Mouse (Mus musculus) MEL (cell line): ENCODE measurements around the gene Atp5g3. TPM values are rescaled to one million over a fixed set of nuclear protein-coding genes. Genes with fewer than 3 reads are reported as not detected.

ENCODE experiments used
- DNase-seq: peaks from one replicate; pipeline ENCODE4 v3.0.0; 2011; ENCODE audit warnings: low read depth, low spot score
- H3K27ac ChIP-seq: 2 replicates; pipeline ENCODE4 v1.5.1; 2012; ENCODE audit warnings: low read depth, mild to moderate bottlenecking, control low read depth, low read length, moderate library complexity; ENCODE audit not compliant: control insufficient read depth
- H3K27me3 ChIP-seq, 2 experiments: fragments of 150-350 bp in 1 of 2; sonication (generic) in 1 of 2; 2 replicates each; pipeline ENCODE4 v1.6.1; 2012; ENCODE audit warnings: low read length in 2 of 2, mild to moderate bottlenecking in 2 of 2, improper control_type of control experiment in 1 of 2, moderate library complexity in 1 of 2; ENCODE audit not compliant: insufficient read depth in 2 of 2, control insufficient read depth in 1 of 2
- H3K36me3 ChIP-seq, 2 experiments: 2 replicates each; pipeline ENCODE4 v1.6.1; 2012 to 2014; ENCODE audit warnings: low read length in 2 of 2, improper control_type of control experiment in 1 of 2, inconsistent platforms in 1 of 2, mild to moderate bottlenecking in 1 of 2; ENCODE audit not compliant: insufficient read depth in 2 of 2, control insufficient read depth in 1 of 2
- H3K4me1 ChIP-seq, 2 experiments: fragments of 150-350 bp in 1 of 2; sonication (generic) in 1 of 2; 2 replicates each; pipeline ENCODE4 v1.6.1; 2012; ENCODE audit warnings: low read length in 2 of 2, improper control_type of control experiment in 1 of 2, mild to moderate bottlenecking in 1 of 2; ENCODE audit not compliant: insufficient read depth in 2 of 2, control insufficient read depth in 1 of 2
- H3K4me3 ChIP-seq, 2 experiments: fragments of 150-350 bp in 1 of 2; sonication (generic) in 1 of 2; 2 replicates each; pipeline ENCODE4 v1.5.1; 2012; ENCODE audit warnings: low read depth in 2 of 2, low read length in 2 of 2, mild to moderate bottlenecking in 2 of 2, moderate library complexity in 2 of 2, control low read depth in 1 of 2, improper control_type of control experiment in 1 of 2; ENCODE audit not compliant: control insufficient read depth in 1 of 2, insufficient read depth in 1 of 2
- H3K79me2 ChIP-seq: 2 replicates; pipeline ENCODE4 v1.6.1; 2012; ENCODE audit warnings: mild to moderate bottlenecking, low read length, moderate library complexity; ENCODE audit not compliant: control insufficient read depth, poor library complexity, insufficient read depth
- H3K9ac ChIP-seq: 2 replicates; pipeline ENCODE4 v1.6.1; 2012; ENCODE audit warnings: low read depth, mild to moderate bottlenecking, control low read depth, low read length, moderate library complexity; ENCODE audit not compliant: control insufficient read depth, poor library complexity, severe bottlenecking
- H3K9me3 ChIP-seq: fragments of 150-350 bp; sonication (generic); replicated peaks from 2 replicates; pipeline ENCODE4 v1.6.1; 2012; ENCODE audit warnings: mild to moderate bottlenecking, low read length, improper control_type of control experiment, moderate library complexity; ENCODE audit not compliant: insufficient read depth
- CTCF ChIP-seq, 3 experiments: IDR thresholded peaks in 2 of 3; conservative IDR thresholded peaks in 1 of 3; 2 replicates each; pipeline ENCODE4 v1.5.1; 2011 to 2012; ENCODE audit warnings: low read length in 3 of 3, low read depth in 2 of 3, mild to moderate bottlenecking in 2 of 3, improper control_type of control experiment in 1 of 3, inconsistent platforms in 1 of 3, mixed read lengths in 1 of 3, moderate library complexity in 1 of 3; ENCODE audit not compliant: control insufficient read depth in 1 of 3, insufficient read depth in 1 of 3, poor library complexity in 1 of 3, severe bottlenecking in 1 of 3
- ELF1 ChIP-seq: IDR thresholded peaks from 2 replicates; pipeline ENCODE4 v1.6.1; 2014; ENCODE audit warnings: low read depth, mild to moderate bottlenecking, inconsistent platforms, low read length, improper control_type of control experiment, moderate library complexity
- EP300 ChIP-seq, 2 experiments: IDR thresholded peaks; 2 replicates each; pipeline ENCODE4 v1.6.1; 2011; ENCODE audit warnings: improper control_type of control experiment in 2 of 2, low read length in 2 of 2, low read depth in 1 of 2, mild to moderate bottlenecking in 1 of 2
- GABPA ChIP-seq: IDR thresholded peaks from 2 replicates; pipeline ENCODE4 v1.6.1; 2012; ENCODE audit warnings: low read depth, mild to moderate bottlenecking, inconsistent platforms, low read length, improper control_type of control experiment, moderate library complexity
- GATA1 ChIP-seq: IDR thresholded peaks from 2 replicates; pipeline ENCODE4 v1.6.1; 2011; ENCODE audit warnings: low read depth, low read length, improper control_type of control experiment
- MAX ChIP-seq: IDR thresholded peaks from 2 replicates; pipeline ENCODE4 v1.6.1; 2011; ENCODE audit warnings: low read length, improper control_type of control experiment
- MYC ChIP-seq: IDR thresholded peaks from 2 replicates; pipeline ENCODE4 v1.6.1; 2011; ENCODE audit warnings: low read depth, mild to moderate bottlenecking, low read length, improper control_type of control experiment, moderate library complexity
- NELFE ChIP-seq: IDR thresholded peaks from 2 replicates; pipeline ENCODE4 v1.6.1; 2011; ENCODE audit warnings: low read depth, low read length, improper control_type of control experiment
- RAD21 ChIP-seq: IDR thresholded peaks from 2 replicates; pipeline ENCODE4 v1.6.1; 2011; ENCODE audit warnings: mild to moderate bottlenecking, low read depth, low read length, improper control_type of control experiment
- RCOR1 ChIP-seq: IDR thresholded peaks from 2 replicates; pipeline ENCODE4 v1.6.1; 2012; ENCODE audit warnings: low read depth, mild to moderate bottlenecking, inconsistent platforms, low read length, improper control_type of control experiment
- SMC3 ChIP-seq: IDR thresholded peaks from 2 replicates; pipeline ENCODE4 v1.6.1; 2011; ENCODE audit warnings: low read depth, low read length, improper control_type of control experiment
- TAL1 ChIP-seq: IDR thresholded peaks from 2 replicates; pipeline ENCODE4 v1.6.1; 2012; ENCODE audit warnings: mild to moderate bottlenecking, inconsistent platforms, low read length, moderate library complexity, mixed read lengths
- TCF12 ChIP-seq: IDR thresholded peaks from 2 replicates; pipeline ENCODE4 v1.6.1; 2014; ENCODE audit warnings: low read depth, mild to moderate bottlenecking, inconsistent platforms, low read length, improper control_type of control experiment, moderate library complexity
- ZC3H11A ChIP-seq: IDR thresholded peaks from 2 replicates; pipeline ENCODE4 v1.6.1; 2012; ENCODE audit warnings: low read depth, mild to moderate bottlenecking, inconsistent platforms, low read length, improper control_type of control experiment
- ZNF384 ChIP-seq: IDR thresholded peaks from 2 replicates; pipeline ENCODE4 v1.6.1; 2012; ENCODE audit warnings: low read depth, mild to moderate bottlenecking, inconsistent platforms, low read length, improper control_type of control experiment
- polyA plus RNA-seq, 2 experiments: library from polyadenylated mRNA; stranded (reverse) in 1 of 2; unstranded in 1 of 2; fragments of >175 nt in 1 of 2; fragments of >200 nt in 1 of 2; gene quantifications; 2 replicates each; pipeline versions ENCODE4 v1.2.1 to v1.2.4; 2012; ENCODE audit warnings: low replicate concordance in 2 of 2, low read depth in 1 of 2; ENCODE audit not compliant: insufficient read length in 2 of 2, insufficient read depth in 1 of 2, missing spikeins in 1 of 2
- total RNA-seq: library from RNA; depleted of rRNA; stranded (reverse); fragments of 300-350 nt; gene quantifications from 2 replicates; pipeline ENCODE4 v1.2.3, GENCODE M21; 2012

Atp5g3 gene
- total and polyA plus RNA-seq, 3 experiments: 199 to 520 (median 503) TPM

DNA sequence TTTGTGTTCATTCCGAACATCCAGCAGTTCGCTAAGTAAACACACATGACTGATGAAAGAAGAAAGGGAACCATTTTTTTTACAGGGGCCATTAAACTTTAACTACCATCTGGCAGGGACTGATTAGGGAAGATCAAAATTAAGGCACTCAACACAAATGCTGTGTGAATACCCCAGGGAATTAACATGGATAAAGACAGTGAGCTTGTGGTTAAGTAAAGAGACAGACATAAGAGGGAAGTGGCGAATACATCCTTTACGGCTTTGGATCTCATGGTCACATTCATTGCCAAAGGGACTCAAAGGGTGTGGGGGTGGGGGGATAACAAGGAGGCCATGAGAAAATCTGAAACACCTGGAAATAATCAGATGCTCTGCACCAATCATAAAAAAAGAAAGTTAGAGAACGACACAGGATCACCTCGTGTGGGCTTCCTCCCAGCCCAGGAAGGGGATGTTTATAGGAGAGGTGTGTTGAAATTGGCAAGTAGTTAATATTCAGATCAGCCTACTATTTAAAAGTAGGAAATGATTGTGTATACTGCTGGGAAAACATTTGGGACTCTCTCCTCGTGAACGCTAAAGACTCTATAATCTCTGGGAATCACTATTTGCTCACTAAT, 41.6 kb upstream of the Atp5g3 start:
- H3K9me3 ChIP-seq: no peaks in the 10 kb centered on the region

DNA sequence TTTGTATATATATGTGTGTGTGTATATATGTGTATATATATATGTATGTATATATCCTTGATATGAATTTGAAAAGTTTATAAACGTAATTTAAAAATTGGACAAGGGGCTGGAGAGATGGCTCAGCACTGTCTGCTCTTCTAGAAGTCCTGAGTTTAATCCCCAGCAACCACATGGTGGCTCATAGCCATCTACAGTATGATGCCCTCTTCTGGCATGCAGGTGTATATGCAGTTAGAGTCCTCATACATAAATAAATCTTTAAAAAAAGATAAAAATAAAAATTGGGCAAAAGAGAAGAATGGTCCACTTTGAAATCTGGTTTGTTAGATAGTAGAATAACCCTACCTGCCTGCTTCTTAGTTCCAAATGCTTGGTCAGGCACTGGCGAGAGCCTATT, 36.2 kb upstream of the Atp5g3 start:
- Histone ChIP-seq H3K36me3 (no peaks in the 10 kb centered on the region), H3K27ac (no peak overlapping the region), H3K79me2 (no peaks in the 10 kb centered on the region), H3K27me3 (no peaks in the 10 kb centered on the region; a peak in 1 of 4 replicates), H3K9me3 (no peaks in the 10 kb centered on the region), H3K9ac (no peak overlapping the region), H3K4me1 (peaks cover 0 to under 1% of the 10 kb centered on the region in 2 experiments; a peak in 1 of 4 replicates), H3K4me3 (no peak overlapping the region)
- peak; percentile 57 for TF ChIP-seq SMC3
- TF ChIP-seq NELFE: no peak
- TF ChIP-seq CTCF (IDR thresholded peaks at IDR 0.05 in 2 of 3, conservative IDR thresholded peaks at IDR 0.05 in 1 of 3; ENCODE audit: control insufficient read depth in 1 of 3, insufficient read depth in 1 of 3, low read depth in 2 of 3, low read length in 3 of 3, poor library complexity in 1 of 3, severe bottlenecking in 1 of 3): peak; percentile 15 to 50 (median 32); a peak in 4 of 6 replicates
- peak; percentile 25; the same call in 1 of the 2 replicates for TF ChIP-seq MYC
- peak; percentile 16 for TF ChIP-seq RAD21
- no peak for TF ChIP-seq RCOR1
- peak; percentile 45; the same call in 1 of the 2 replicates for TF ChIP-seq ZC3H11A
- no peak for TF ChIP-seq MAX
- no peak for TF ChIP-seq GABPA
- DNase-seq: peak; percentile 36

More for the DNA sequence above, 41.6 kb upstream of the Atp5g3 start:
- Histone ChIP-seq H3K27me3 (peaks cover 0 to 3% of the 10 kb centered on the region in 2 experiments; a peak in 2 of 4 replicates), H3K9ac (no peak overlapping the region), H3K79me2 (no peaks in the 10 kb centered on the region), H3K27ac (no peak overlapping the region), H3K36me3 (peaks cover 0 to 8% of the 10 kb centered on the region in 2 experiments; a peak in 2 of 4 replicates), H3K4me3 (peak overlapping the region in 1 of 2 experiments; percentile 23; a peak in 3 of 4 replicates), H3K4me1 (peaks cover 0 to 9% of the 10 kb centered on the region in 2 experiments; a peak in 1 of 4 replicates)
- DNase-seq: peak; percentile 64
- no peak for TF ChIP-seq ELF1
- TF ChIP-seq TAL1: peak; percentile 69
- peak; percentile 53; the same call in 1 of the 2 replicates for TF ChIP-seq GATA1
- TF ChIP-seq ZNF384: peak; percentile 85
- no peak for TF ChIP-seq GABPA
- peak; percentile 42; the same call in 1 of the 2 replicates for TF ChIP-seq TCF12
- TF ChIP-seq EP300 (IDR thresholded peaks at IDR 0.05; ENCODE audit: low read depth in 1 of 2, low read length in 2 of 2): peak; percentile 61 to 73
